Mouse (Mus musculus): ENCODE measurements around the gene Ibsp. TPM values are rescaled to one million over a fixed set of nuclear protein-coding genes. Genes with fewer than 3 reads are reported as not detected.

Gene Ibsp
- polyA plus RNA-seq (2014; fragmentation: Nextera tagmentation; extraction: Ambion mirVana): not detected in 2 replicates

DNA sequence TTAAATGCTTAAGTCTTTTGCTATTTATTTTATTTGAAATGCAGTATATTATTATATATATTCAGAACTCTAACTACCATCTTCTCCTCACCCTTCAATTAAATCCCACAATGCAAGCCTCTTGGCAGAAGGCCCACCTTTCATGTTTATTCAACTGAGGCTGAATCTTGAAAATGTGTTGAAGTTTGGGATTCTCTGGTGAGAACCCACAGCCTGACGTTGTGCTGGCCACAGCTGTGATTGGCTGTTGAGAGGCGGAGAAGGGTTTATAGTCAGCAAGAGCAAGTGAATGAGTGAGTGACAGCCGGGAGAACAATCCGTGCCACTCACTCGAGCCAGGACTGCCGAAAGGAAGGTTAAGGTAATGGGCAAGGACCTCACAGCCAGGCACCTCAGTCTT is at the start of gene Ibsp:
Gene Ibsp (plus strand): TSS at position 178 of the 400 bp plus-strand sequence.
- H3K27me3 ChIP-seq (ENCODE audit: control insufficient read depth, insufficient read depth, low read length): no peaks in the 10 kb centered on the region
- H3K9me3 ChIP-seq (ENCODE audit: control insufficient read depth, low read length): no peaks in the 10 kb centered on the region
- H3K27ac ChIP-seq: no peak within 1 kb of the TSS
- DNase-seq (ENCODE audit: low spot score): no peak
- no peak within 1 kb of the TSS for H3K4me2 ChIP-seq (replicated peaks)
- no peaks in the 10 kb centered on the region for H3K4me1 ChIP-seq (replicated peaks; ENCODE audit: control insufficient read depth, insufficient read depth, low read length)
- 61% methylated on average over 6 of the region's 6 CpGs for WGBS
- no peak within 1 kb of the TSS for H3K9ac ChIP-seq
- no peak within 1 kb of the TSS for H3K4me3 ChIP-seq (replicated peaks; ENCODE audit: low read length)
- H3K36me3 ChIP-seq (replicated peaks; ENCODE audit: control insufficient read depth, insufficient read depth): no peaks in the 10 kb centered on the region
- no peak for ATAC-seq (ENCODE audit: low FRiP score)

- H3K9ac ChIP-seq: no peak overlapping the region
- ATAC-seq (ENCODE audit: low FRiP score) (no peak), DNase-seq (ENCODE audit: low spot score) (no peak)
- H3K36me3 ChIP-seq (replicated peaks; ENCODE audit: control insufficient read depth, insufficient read depth): no peaks in the 10 kb centered on the region
- H3K27me3 ChIP-seq (ENCODE audit: control insufficient read depth, insufficient read depth, low read length): no peaks in the 10 kb centered on the region
- no peak overlapping the region for H3K27ac ChIP-seq
- H3K9me3 ChIP-seq (ENCODE audit: control insufficient read depth, low read length): no peaks in the 10 kb centered on the region
- no peak overlapping the region for H3K4me3 ChIP-seq (replicated peaks; ENCODE audit: low read length)
- H3K4me2 ChIP-seq (replicated peaks): no peak overlapping the region
- H3K4me1 ChIP-seq (replicated peaks; ENCODE audit: control insufficient read depth, insufficient read depth, low read length): no peaks in the 10 kb centered on the region
- WGBS: 94% methylated on average over 5 of the region's 5 CpGs
Measured at GRCm38 (mm10) chr5:104251811-104252210, 47.2 kb upstream of the Ibsp start.

GRCm38 (mm10) chr5:104256585-104256984 is 42.4 kb upstream of the Ibsp start:
- ATAC-seq (ENCODE audit: low FRiP score): no peak
- H3K4me1 ChIP-seq (replicated peaks; ENCODE audit: control insufficient read depth, insufficient read depth, low read length): no peaks in the 10 kb centered on the region

DNA sequence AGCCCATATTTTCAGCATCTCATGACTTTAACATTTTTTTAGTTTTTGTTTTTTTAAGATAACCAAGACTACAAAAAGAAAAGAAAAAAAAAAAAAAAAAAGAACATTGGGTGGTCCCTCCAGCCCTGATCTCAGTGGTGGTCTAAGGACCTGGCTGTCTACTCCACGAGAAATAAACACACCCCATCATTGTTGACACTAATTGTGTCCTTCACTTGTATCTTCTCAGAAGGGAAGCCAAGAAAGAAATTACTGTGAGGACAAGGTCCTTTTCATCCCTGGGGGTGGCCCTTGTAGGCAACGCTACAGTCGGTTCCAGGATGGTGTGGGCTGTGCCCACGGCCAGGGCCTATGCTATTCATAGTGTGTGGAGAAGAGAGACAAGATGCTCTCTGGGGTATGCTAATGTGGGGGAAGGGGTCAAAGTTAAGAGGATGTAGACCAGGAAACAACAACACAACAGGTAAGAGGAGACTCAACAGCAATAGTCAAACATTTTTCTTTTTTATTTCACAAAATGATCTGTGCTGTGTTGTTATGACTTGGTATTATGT is 37.0 kb upstream of the Ibsp start:
- H3K4me3 ChIP-seq (replicated peaks; ENCODE audit: low read length): no peak overlapping the region
- no peak for ATAC-seq (ENCODE audit: low FRiP score)
- 75% methylated on average over 4 of the region's 4 CpGs for WGBS
- no peaks in the 10 kb centered on the region for H3K4me1 ChIP-seq (replicated peaks; ENCODE audit: control insufficient read depth, insufficient read depth, low read length)
- no peak for DNase-seq (ENCODE audit: low spot score)
- H3K9me3 ChIP-seq (ENCODE audit: control insufficient read depth, low read length): no peaks in the 10 kb centered on the region
- no peak overlapping the region for H3K4me2 ChIP-seq (replicated peaks)
- no peak overlapping the region for H3K9ac ChIP-seq
- H3K27me3 ChIP-seq (ENCODE audit: control insufficient read depth, insufficient read depth, low read length): no peaks in the 10 kb centered on the region
- H3K36me3 ChIP-seq (replicated peaks; ENCODE audit: control insufficient read depth, insufficient read depth): no peaks in the 10 kb centered on the region
- no peak overlapping the region for H3K27ac ChIP-seq

More at GRCm38 (mm10) chr5:104256585-104256984, 42.4 kb upstream of the Ibsp start:
- no peaks in the 10 kb centered on the region for H3K9me3 ChIP-seq (ENCODE audit: control insufficient read depth, low read length)
- H3K27me3 ChIP-seq (ENCODE audit: control insufficient read depth, insufficient read depth, low read length): no peaks in the 10 kb centered on the region
- 72% methylated on average over 3 of the region's 3 CpGs for WGBS
- DNase-seq (ENCODE audit: low spot score): no peak
- no peak overlapping the region for H3K4me2 ChIP-seq (replicated peaks)
- no peak overlapping the region for H3K9ac ChIP-seq
- no peak overlapping the region for H3K4me3 ChIP-seq (replicated peaks; ENCODE audit: low read length)
- H3K27ac ChIP-seq: no peak overlapping the region
- no peaks in the 10 kb centered on the region for H3K36me3 ChIP-seq (replicated peaks; ENCODE audit: control insufficient read depth, insufficient read depth)

DNA sequence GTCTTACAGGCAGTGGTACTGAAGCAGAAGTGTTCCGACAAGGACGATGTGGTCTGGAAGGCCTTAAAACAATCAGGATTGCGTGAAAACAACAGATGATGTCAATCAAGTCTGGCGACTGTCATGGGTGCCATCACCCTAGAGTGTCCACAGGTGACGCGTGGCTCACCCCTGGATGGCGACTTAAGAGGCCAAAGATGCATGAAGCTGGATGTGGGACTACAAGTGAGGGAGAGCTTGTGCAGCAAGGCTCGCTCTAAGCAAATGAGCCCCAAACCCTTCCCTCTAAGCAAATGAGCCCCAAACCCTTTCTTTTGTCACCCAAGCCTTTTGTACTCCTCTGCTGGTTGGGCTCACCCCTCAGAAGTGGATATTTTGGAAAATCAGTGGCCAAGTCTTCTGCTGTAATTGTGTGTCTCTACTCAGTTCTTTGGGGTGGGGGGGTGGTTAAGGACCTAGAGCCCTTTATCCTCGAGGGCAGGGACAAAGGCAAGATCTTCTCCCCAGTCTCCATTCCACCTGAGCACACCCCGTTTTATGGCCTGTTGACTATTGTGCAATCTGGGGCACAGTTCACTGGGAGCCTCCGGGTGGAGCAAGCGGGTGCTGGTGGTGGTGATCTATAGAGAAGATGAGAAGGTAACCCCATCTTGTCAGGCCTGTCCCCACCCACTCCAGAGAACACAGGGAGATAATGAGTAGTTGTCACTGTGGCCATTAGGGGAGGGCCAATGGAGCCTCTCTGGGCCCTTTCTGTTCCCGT is 35.8 kb upstream of the Ibsp start:
- no peak overlapping the region for H3K4me3 ChIP-seq (replicated peaks; ENCODE audit: low read length)
- no peaks in the 10 kb centered on the region for H3K27me3 ChIP-seq (ENCODE audit: control insufficient read depth, insufficient read depth, low read length)
- no peak overlapping the region for H3K9ac ChIP-seq
- no peak overlapping the region for H3K4me2 ChIP-seq (replicated peaks)
- no peaks in the 10 kb centered on the region for H3K4me1 ChIP-seq (replicated peaks; ENCODE audit: control insufficient read depth, insufficient read depth, low read length)
- ATAC-seq (ENCODE audit: low FRiP score) (no peak), DNase-seq (ENCODE audit: low spot score) (no peak)
- H3K9me3 ChIP-seq (ENCODE audit: control insufficient read depth, low read length): no peaks in the 10 kb centered on the region
- H3K27ac ChIP-seq: no peak overlapping the region
- no peaks in the 10 kb centered on the region for H3K36me3 ChIP-seq (replicated peaks; ENCODE audit: control insufficient read depth, insufficient read depth)
- WGBS: 84% methylated on average over 13 of the region's 13 CpGs

DNA sequence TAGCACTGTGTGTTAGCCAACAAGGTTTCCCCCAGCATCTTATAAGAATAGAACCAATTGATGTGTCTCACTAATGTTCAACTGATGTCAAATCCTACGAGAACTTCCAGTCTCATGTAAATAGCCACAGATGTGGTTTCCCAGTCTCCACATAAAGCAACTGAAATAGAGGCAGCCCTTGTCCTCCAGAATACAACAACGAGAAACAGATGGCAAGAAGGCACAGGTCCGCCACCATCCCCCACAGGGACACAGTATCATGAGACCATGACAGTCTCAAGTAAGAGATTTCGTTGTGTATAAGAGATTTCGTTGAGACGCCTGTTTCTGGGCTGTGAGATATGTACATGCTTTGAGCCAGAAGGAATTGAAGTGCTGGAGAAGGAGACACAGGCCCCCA is 4.8 kb upstream of the Ibsp start:
- Histone ChIP-seq H3K27ac (no peak overlapping the region), H3K4me3 (replicated peaks; ENCODE audit: low read length) (no peak overlapping the region), H3K4me1 (replicated peaks; ENCODE audit: control insufficient read depth, insufficient read depth, low read length) (no peaks in the 10 kb centered on the region), H3K36me3 (replicated peaks; ENCODE audit: control insufficient read depth, insufficient read depth) (no peaks in the 10 kb centered on the region), H3K27me3 (ENCODE audit: control insufficient read depth, insufficient read depth, low read length) (no peaks in the 10 kb centered on the region), H3K9ac (no peak overlapping the region), H3K4me2 (replicated peaks) (no peak overlapping the region), H3K9me3 (ENCODE audit: control insufficient read depth, low read length) (no peaks in the 10 kb centered on the region)
- ATAC-seq (ENCODE audit: low FRiP score) (no peak), DNase-seq (ENCODE audit: low spot score) (no peak)
- WGBS: 73% methylated on average over 6 of the region's 6 CpGs

- DNase-seq (ENCODE audit: low spot score) (no peak), ATAC-seq (ENCODE audit: low FRiP score) (no peak)
- Histone ChIP-seq H3K9me3 (ENCODE audit: control insufficient read depth, low read length) (no peaks in the 10 kb centered on the region), H3K27me3 (ENCODE audit: control insufficient read depth, insufficient read depth, low read length) (no peaks in the 10 kb centered on the region), H3K4me3 (replicated peaks; ENCODE audit: low read length) (no peak overlapping the region), H3K36me3 (replicated peaks; ENCODE audit: control insufficient read depth, insufficient read depth) (no peaks in the 10 kb centered on the region), H3K27ac (no peak overlapping the region), H3K9ac (no peak overlapping the region), H3K4me2 (replicated peaks) (no peak overlapping the region), H3K4me1 (replicated peaks; ENCODE audit: control insufficient read depth, insufficient read depth, low read length) (no peaks in the 10 kb centered on the region)
- WGBS: 79% methylated on average over 1 of the region's 1 CpGs
Measured at GRCm38 (mm10) chr5:104314073-104314472, 15.1 kb downstream of the Ibsp start.

GRCm38 (mm10) chr5:104325029-104325428 is 26.1 kb downstream of the Ibsp start, which contains the start of gene Mepe:
Gene Mepe, plus strand, starts transcription at chr5:104325329.
- 86% methylated on average over 6 of the region's 6 CpGs for WGBS
- no peak within 1 kb of the TSS for H3K4me3 ChIP-seq (replicated peaks; ENCODE audit: low read length)
- no peak within 1 kb of the TSS for H3K27ac ChIP-seq
- H3K27me3 ChIP-seq (ENCODE audit: control insufficient read depth, insufficient read depth, low read length): no peaks in the 10 kb centered on the region
- no peak for DNase-seq (ENCODE audit: low spot score)
- no peak within 1 kb of the TSS for H3K4me2 ChIP-seq (replicated peaks)
- H3K9me3 ChIP-seq (ENCODE audit: control insufficient read depth, low read length): no peaks in the 10 kb centered on the region
- ATAC-seq (ENCODE audit: low FRiP score): no peak
- H3K36me3 ChIP-seq (replicated peaks; ENCODE audit: control insufficient read depth, insufficient read depth): no peaks in the 10 kb centered on the region
- H3K9ac ChIP-seq: no peak within 1 kb of the TSS
- no peaks in the 10 kb centered on the region for H3K4me1 ChIP-seq (replicated peaks; ENCODE audit: control insufficient read depth, insufficient read depth, low read length)

GRCm38 (mm10) chr5:104326884-104327283 is 27.9 kb downstream of the Ibsp start:
- Histone ChIP-seq H3K9me3 (ENCODE audit: control insufficient read depth, low read length) (no peaks in the 10 kb centered on the region), H3K27me3 (ENCODE audit: control insufficient read depth, insufficient read depth, low read length) (no peaks in the 10 kb centered on the region), H3K4me3 (replicated peaks; ENCODE audit: low read length) (no peak overlapping the region), H3K4me1 (replicated peaks; ENCODE audit: control insufficient read depth, insufficient read depth, low read length) (no peaks in the 10 kb centered on the region), H3K9ac (no peak overlapping the region), H3K27ac (no peak overlapping the region), H3K4me2 (replicated peaks) (no peak overlapping the region), H3K36me3 (replicated peaks; ENCODE audit: control insufficient read depth, insufficient read depth) (no peaks in the 10 kb centered on the region)
- ATAC-seq (ENCODE audit: low FRiP score) (no peak), DNase-seq (ENCODE audit: low spot score) (no peak)
- 79% methylated on average over 4 of the region's 4 CpGs for WGBS

All from hindbrain, embryonic 14.5 days (tissue).